Mouse (Mus musculus): ENCODE results near the gene Camkk2.

Camkk2 gene

GRCm38 (mm10) chr5:122736761-122737160 lies 42.4 kb downstream of the Camkk2 start:
- DNase-seq (ENCODE audit: low read depth, low spot score) = no peak

- no peak for DNase-seq (ENCODE audit: low read depth, low spot score)
Measured at GRCm38 (mm10) chr5:122735853-122736252, 43.4 kb downstream of the Camkk2 start.

- no peak for DNase-seq (ENCODE audit: low read depth, low spot score)
Measured at GRCm38 (mm10) chr5:122733881-122734280, 45.3 kb downstream of the Camkk2 start.

- no peak for DNase-seq (ENCODE audit: low read depth, low spot score)
Measured at GRCm38 (mm10) chr5:122731991-122732673, 47.1 kb downstream of the Camkk2 start.

GRCm38 (mm10) chr5:122731321-122731720 lies 47.9 kb downstream of the Camkk2 start:
- no peak for DNase-seq (ENCODE audit: low read depth, low spot score)

GRCm38 (mm10) chr5:122730776-122731175 lies 48.4 kb downstream of the Camkk2 start:
- DNase-seq (ENCODE audit: low read depth, low spot score) = no peak

GRCm38 (mm10) chr5:122727096-122727495 lies 52.1 kb downstream of the Camkk2 start:
- DNase-seq (ENCODE audit: low read depth, low spot score) = no peak

- no peak for DNase-seq (ENCODE audit: low read depth, low spot score)
Measured at GRCm38 (mm10) chr5:122726595-122726994, 52.6 kb downstream of the Camkk2 start.

- DNase-seq (ENCODE audit: low read depth, low spot score) = no peak
Measured at GRCm38 (mm10) chr5:122726068-122726467, 53.1 kb downstream of the Camkk2 start.

- DNase-seq (ENCODE audit: low read depth, low spot score) = no peak
Measured at GRCm38 (mm10) chr5:122725453-122725852, 53.8 kb downstream of the Camkk2 start.

- no peak for DNase-seq (ENCODE audit: low read depth, low spot score)
Measured at GRCm38 (mm10) chr5:122719168-122719567, 60.0 kb downstream of the Camkk2 start.

GRCm38 (mm10) chr5:122718400-122718799 lies 60.8 kb downstream of the Camkk2 start:
- DNase-seq (ENCODE audit: low read depth, low spot score) = no peak

GRCm38 (mm10) chr5:122716793-122717192 lies 62.4 kb downstream of the Camkk2 start:
- no peak for DNase-seq (ENCODE audit: low read depth, low spot score)

- no peak for DNase-seq (ENCODE audit: low read depth, low spot score)
Measured at GRCm38 (mm10) chr5:122715723-122716122, 63.5 kb downstream of the Camkk2 start.

GRCm38 (mm10) chr5:122708819-122709218 lies 70.4 kb downstream of the Camkk2 start:
- DNase-seq (ENCODE audit: low read depth, low spot score) = no peak

GRCm38 (mm10) chr5:122707276-122708181 lies 71.7 kb downstream of the Camkk2 start, which contains the start of gene P2rx4:
P2rx4 (plus strand) TSS chr5:122707544.
- peak; percentile 70 for DNase-seq (ENCODE audit: low read depth, low spot score)

GRCm38 (mm10) chr5:122706917-122707275 lies 72.3 kb downstream of the Camkk2 start:
- no peak for DNase-seq (ENCODE audit: low read depth, low spot score)

GRCm38 (mm10) chr5:122705174-122705573 lies 74.0 kb downstream of the Camkk2 start:
- DNase-seq (ENCODE audit: low read depth, low spot score) = no peak

GRCm38 (mm10) chr5:122704571-122704970 lies 74.6 kb downstream of the Camkk2 start:
- no peak for DNase-seq (ENCODE audit: low read depth, low spot score)

GRCm38 (mm10) chr5:122703574-122703973 lies 75.6 kb downstream of the Camkk2 start:
- DNase-seq (ENCODE audit: low read depth, low spot score) = no peak

GRCm38 (mm10) chr5:122702156-122702555 lies 77.1 kb downstream of the Camkk2 start:
- DNase-seq (ENCODE audit: low read depth, low spot score) = no peak

GRCm38 (mm10) chr5:122700837-122701212 lies 78.4 kb downstream of the Camkk2 start:
- no peak for DNase-seq (ENCODE audit: low read depth, low spot score)

All from brain, embryonic 18.5 days (tissue).